Mouse (Mus musculus) limb, embryonic 14.5 days (tissue): ENCODE results near the gene 4921536K21Rik. TPM values are rescaled to one million over a fixed set of nuclear protein-coding genes. Genes with fewer than 3 reads are reported as not detected.
A peak's percentile ranks its signal among the peaks of the same experiment; 100 is the strongest.

ENCODE experiments used
- ATAC-seq: fragments of 200-750 bp; cut with Nextera tagmentation; 2 replicates; pipeline ENCODE4 v1.8.0; 2017; ENCODE audit warnings: low read depth, moderate number of reproducible peaks, moderate TSS enrichment; ENCODE audit not compliant: low FRiP score
- DNase-seq: peaks from one replicate; pipeline ENCODE4 v3.0.0-alpha.2; 2015; ENCODE audit warnings: low spot score
- H3K27ac ChIP-seq: fragments of 300-500 bp; sonication (generic); replicated peaks from 2 replicates; pipeline ENCODE4 v1.5.1; 2014; ENCODE audit warnings: low read depth, mild to moderate bottlenecking, low read length, moderate library complexity, mixed read lengths
- H3K27me3 ChIP-seq: fragments of 300-500 bp; sonication (generic); 2 replicates; pipeline ENCODE4 v1.6.1; 2014; ENCODE audit warnings: low read length, mixed read lengths; ENCODE audit not compliant: control insufficient read depth, insufficient read depth
- H3K36me3 ChIP-seq: fragments of 300-500 bp; sonication (generic); 2 replicates; pipeline ENCODE4 v1.6.1; 2014; ENCODE audit warnings: mild to moderate bottlenecking, low read length, moderate library complexity, mixed read lengths; ENCODE audit not compliant: control insufficient read depth, insufficient read depth
- H3K4me1 ChIP-seq: fragments of 300-500 bp; sonication (generic); 2 replicates; pipeline ENCODE4 v1.6.1; 2014; ENCODE audit warnings: antibody characterized with exemption, low read length, mixed read lengths; ENCODE audit not compliant: control insufficient read depth, insufficient read depth
- H3K4me2 ChIP-seq: fragments of 300-500 bp; sonication (generic); replicated peaks from 2 replicates; pipeline ENCODE4 v1.6.1; 2014; ENCODE audit warnings: low read depth, mild to moderate bottlenecking, low read length, moderate library complexity; ENCODE audit not compliant: severe bottlenecking
- H3K4me3 ChIP-seq: fragments of 300-500 bp; sonication (generic); replicated peaks from 2 replicates; pipeline ENCODE4 v1.5.1; 2014; ENCODE audit warnings: low read length
- H3K9ac ChIP-seq: fragments of 300-500 bp; sonication (generic); 2 replicates; pipeline ENCODE4 v1.6.1; 2014; ENCODE audit warnings: mild to moderate bottlenecking, low read depth, low read length, moderate library complexity; ENCODE audit not compliant: severe bottlenecking
- H3K9me3 ChIP-seq: fragments of 300-500 bp; sonication (generic); 2 replicates; pipeline ENCODE4 v1.6.1; 2016; ENCODE audit warnings: low read length; ENCODE audit not compliant: control insufficient read depth
- POLR2A ChIP-seq: fragments of 200-500 bp; IDR thresholded peaks from 2 replicates; pipeline ENCODE4 v1.8.0; 2012; ENCODE audit warnings: inconsistent platforms, mild to moderate bottlenecking, moderate library complexity, borderline replicate concordance; ENCODE audit not compliant: insufficient read depth, insufficient read length; ENCODE audit errors: extremely low read depth
- WGBS: fragments of 180-500 bp; shearing (Covaris S2); extraction: QIAGEN DNeasy Blood & Tissue Kit; methylation state at CpG from one replicate; pipeline ENCODE4 v1.1.7; 2014; 5-methylcytosine and 5-hydroxymethylcytosine counted together
- polyA plus RNA-seq, 2 experiments: library from polyadenylated mRNA; depleted of rRNA in 1 of 2; stranded (reverse) in 1 of 2; unstranded in 1 of 2; fragments of >200 nt; fragmentation: Nextera tagmentation in 1 of 2; extraction: Ambion mirVana in 1 of 2; gene quantifications; 2 replicates each; pipeline versions ENCODE4 v1.2.1 to v1.2.3; 2012 to 2014

Gene 4921536K21Rik
- polyA plus RNA-seq, 2 experiments = 0.23 TPM; not detected in 1

- H3K27me3 ChIP-seq = no peaks in the 10 kb centered on the region
- DNase-seq (no peak), ATAC-seq (no peak)
- H3K27ac ChIP-seq = no peak overlapping the region
- H3K9ac ChIP-seq = no peak overlapping the region
- H3K4me2 ChIP-seq = no peak overlapping the region
- WGBS = 88% methylated on average over 3 of the region's 3 CpGs
- peaks cover 6% of the 10 kb centered on the region for H3K36me3 ChIP-seq
- H3K9me3 ChIP-seq = no peaks in the 10 kb centered on the region
- no peak for TF ChIP-seq POLR2A
- H3K4me3 ChIP-seq = no peak overlapping the region
- no peaks in the 10 kb centered on the region for H3K4me1 ChIP-seq
Measured at GRCm38 (mm10) chr11:3902516-3902915, 7.6 kb upstream of the 4921536K21Rik start.

- Histone ChIP-seq H3K9me3 (no peaks in the 10 kb centered on the region), H3K27me3 (no peaks in the 10 kb centered on the region), H3K27ac (no peak overlapping the region), H3K4me2 (no peak overlapping the region), H3K4me3 (no peak overlapping the region), H3K36me3 (peaks cover 9% of the 10 kb centered on the region), H3K4me1 (no peaks in the 10 kb centered on the region), H3K9ac (no peak overlapping the region)
- DNase-seq (no peak), ATAC-seq (no peak)
- 76% methylated on average over 6 of the region's 6 CpGs for WGBS
- TF ChIP-seq POLR2A = no peak
Measured at GRCm38 (mm10) chr11:3900296-3900695, 5.4 kb upstream of the 4921536K21Rik start.

GRCm38 (mm10) chr11:3895933-3896332 lies 1.0 kb upstream of the 4921536K21Rik start:
- ATAC-seq = no peak
- Histone ChIP-seq H3K4me3 (no peak overlapping the region), H3K27ac (no peak overlapping the region), H3K27me3 (no peaks in the 10 kb centered on the region), H3K4me1 (no peaks in the 10 kb centered on the region), H3K9me3 (no peaks in the 10 kb centered on the region), H3K4me2 (no peak overlapping the region), H3K9ac (no peak overlapping the region), H3K36me3 (peaks cover 9% of the 10 kb centered on the region)
- DNase-seq = no peak
- 91% methylated on average over 1 of the region's 1 CpGs for WGBS
- TF ChIP-seq POLR2A = no peak

- no peaks in the 10 kb centered on the region for H3K27me3 ChIP-seq
- no peak for TF ChIP-seq POLR2A
- peak overlapping the region; percentile 53 for H3K4me3 ChIP-seq
- no peaks in the 10 kb centered on the region for H3K4me1 ChIP-seq
- H3K4me2 ChIP-seq = peak overlapping the region; percentile 92
- WGBS = 2% methylated on average over 10 of the region's 10 CpGs
- H3K36me3 ChIP-seq = peaks cover 9% of the 10 kb centered on the region
- H3K9me3 ChIP-seq = no peaks in the 10 kb centered on the region
- peak overlapping the region; percentile 73 for H3K9ac ChIP-seq
- ATAC-seq (no peak), DNase-seq (peak; percentile 63)
- H3K27ac ChIP-seq = peak overlapping the region; percentile 85
Measured at GRCm38 (mm10) chr11:3895458-3895857, 560 bp upstream of the 4921536K21Rik start.

- Histone ChIP-seq H3K4me3 (no peak overlapping the region; the same call in 1 of the 2 replicates), H3K4me1 (no peaks in the 10 kb centered on the region), H3K27me3 (no peaks in the 10 kb centered on the region), H3K27ac (no peak overlapping the region), H3K9me3 (no peaks in the 10 kb centered on the region), H3K36me3 (peaks cover 9% of the 10 kb centered on the region), H3K9ac (no peak overlapping the region), H3K4me2 (no peak overlapping the region)
- DNase-seq (no peak), ATAC-seq (no peak)
- WGBS = 80% methylated on average over 6 of the region's 6 CpGs
- TF ChIP-seq POLR2A = no peak
Measured at GRCm38 (mm10) chr11:3893970-3894369, 928 bp downstream of the 4921536K21Rik start.

- no peaks in the 10 kb centered on the region for H3K27me3 ChIP-seq
Measured at GRCm38 (mm10) chr11:3887331-3887730, 7.6 kb downstream of the 4921536K21Rik start.

More at GRCm38 (mm10) chr11:3887331-3887730, 7.6 kb downstream of the 4921536K21Rik start:
- ATAC-seq (no peak), DNase-seq (no peak)
- Histone ChIP-seq H3K36me3 (no peaks in the 10 kb centered on the region), H3K9me3 (no peaks in the 10 kb centered on the region), H3K4me2 (no peak overlapping the region), H3K4me3 (no peak overlapping the region), H3K4me1 (no peaks in the 10 kb centered on the region), H3K27ac (no peak overlapping the region), H3K9ac (no peak overlapping the region)
- no peak for TF ChIP-seq POLR2A
- WGBS = 70% methylated on average over 5 of the region's 5 CpGs
